Mouse (Mus musculus) heart, postnatal 10 days (tissue): Measurements from ENCODE around the gene Mrpl23. TPM values are rescaled to one million over a fixed set of nuclear protein-coding genes. Genes with fewer than 3 reads are reported as not detected.

Experiments
- microRNA-seq, 2 experiments: library from miRNA; unstranded; fragments of <30 nt; microRNA quantifications; one replicate each; pipeline ENCODE4 v1.2.0; 2022
- total RNA-seq, 2 experiments: library from RNA; stranded (reverse); gene quantifications; 2 replicates each; pipeline ENCODE4 v1.2.3; 2021

The Mrpl23 gene
- total RNA-seq, 2 experiments from 2014 or later, result 4.1 to 19.3 TPM

Small RNA genes within 50 kb of the gene (microRNA-seq; reads per million reads assigned to microRNA genes)
- gene Mir675, result 11.4 to 16.0 reads per million in 2 experiments

Other genes with a start within 250 kb of the Mrpl23 start
- not detected for gene Krtap5-1, start 235.6 kb upstream of the Mrpl23 start, total RNA-seq
- not detected for gene Krtap5-4, start 229.1 kb upstream of the Mrpl23 start, total RNA-seq
- 1 to 10 TPM; 1.0 to 1.1 TPM for gene Ifitm10, start 158.9 kb upstream of the Mrpl23 start, total RNA-seq
- gene Gm49369, start 150.0 kb upstream of the Mrpl23 start, total RNA-seq, result 1 to 10 TPM; 1.7 to 5.1 TPM
- gene Ctsd, start 144.6 kb upstream of the Mrpl23 start, total RNA-seq, result 100 to 1,000 TPM; 501 to 525 TPM
- not detected for gene Syt8, start 97.8 kb upstream of the Mrpl23 start, total RNA-seq
- 1 to 10 TPM; 1.9 to 4.3 TPM for gene Tnni2, start 90.9 kb upstream of the Mrpl23 start, total RNA-seq
- 100 to 1,000 TPM; 111 to 116 TPM for gene Lsp1, start 71.9 kb upstream of the Mrpl23 start, total RNA-seq
- gene Tnnt3, start 33.9 kb upstream of the Mrpl23 start, total RNA-seq, result 1 to 10 TPM in 1 of 2 experiments, under 1 TPM in 1; 0.67 to 1.8 TPM
- 100 to 1,000 TPM; 765 to 826 TPM for gene Igf2, start 134.1 kb downstream of the Mrpl23 start, total RNA-seq
- not detected for gene Gm49394, start 137.3 kb downstream of the Mrpl23 start, total RNA-seq
- not detected for gene Ins2, start 210.7 kb downstream of the Mrpl23 start, total RNA-seq